Mouse (Mus musculus): Measurements from ENCODE around the gene 9330161L09Rik. TPM values are rescaled to one million over a fixed set of nuclear protein-coding genes. Genes with fewer than 3 reads are reported as not detected.
A peak's percentile ranks its signal among the peaks of the same experiment; 100 is the strongest.

The 9330161L09Rik gene
- total and polyA plus RNA-seq, 3 experiments: 1.8 to 2.1 TPM; not detected in 1

- H3K4me3 ChIP-seq (ENCODE audit: control insufficient read depth in 1 of 2, insufficient read depth in 1 of 2, low read depth in 2 of 2, low read length in 2 of 2): peak overlapping the region in 1 of 2 experiments; percentile 46; a peak in 2 of 4 replicates
- H3K79me2 ChIP-seq (ENCODE audit: control insufficient read depth, insufficient read depth, low read length, poor library complexity): no peaks in the 10 kb centered on the region
- peaks cover 0 to 5% of the 10 kb centered on the region in 2 experiments; a peak in 3 of 4 replicates for H3K36me3 ChIP-seq (ENCODE audit: control insufficient read depth in 1 of 2, insufficient read depth in 2 of 2, low read length in 2 of 2)
- TF ChIP-seq NELFE (IDR thresholded peaks at IDR 0.05; ENCODE audit: low read depth, low read length) (no peak), GATA1 (IDR thresholded peaks at IDR 0.05; ENCODE audit: low read depth, low read length) (no peak), ZMIZ1 (IDR thresholded peaks at IDR 0.05; ENCODE audit: low read depth, low read length) (0 out of 2 replicates have a peak, but pooled peaks have one; percentile 3), UBTF (IDR thresholded peaks at IDR 0.05; ENCODE audit: borderline replicate concordance, insufficient read depth, low read depth, low read length) (no peak), ZKSCAN1 (IDR thresholded peaks at IDR 0.05; ENCODE audit: low read depth, low read length) (no peak)
- H3K27me3 ChIP-seq (ENCODE audit: control insufficient read depth in 1 of 2, insufficient read depth in 2 of 2, low read length in 2 of 2): no peaks in the 10 kb centered on the region
- H3K9me3 ChIP-seq (replicated peaks; ENCODE audit: insufficient read depth, low read length): no peaks in the 10 kb centered on the region
- peak overlapping the region; percentile 54 for H3K9ac ChIP-seq (ENCODE audit: control insufficient read depth, low read depth, low read length, poor library complexity, severe bottlenecking)
- no peak for DNase-seq (ENCODE audit: low read depth, low spot score)
- H3K4me1 ChIP-seq (ENCODE audit: control insufficient read depth in 1 of 2, insufficient read depth in 2 of 2, low read length in 2 of 2): peaks cover 3 to 14% of the 10 kb centered on the region in 2 experiments; a peak in 3 of 4 replicates
- peak overlapping the region; percentile 44 for H3K27ac ChIP-seq (ENCODE audit: control insufficient read depth, low read depth, low read length)
These were observed 25.8 kb upstream of the 9330161L09Rik start for GRCm38 (mm10) chr12:103433430-103433829.

GRCm38 (mm10) chr12:103426710-103427109 is 19.1 kb upstream of the 9330161L09Rik start:
- H3K36me3 ChIP-seq (ENCODE audit: control insufficient read depth in 1 of 2, insufficient read depth in 2 of 2, low read length in 2 of 2): peaks cover 9 to 27% of the 10 kb centered on the region in 2 experiments
- peaks cover 33% of the 10 kb centered on the region for H3K79me2 ChIP-seq (ENCODE audit: control insufficient read depth, insufficient read depth, low read length, poor library complexity)
- TF ChIP-seq TBP (IDR thresholded peaks at IDR 0.05; ENCODE audit: low read depth, low read length) (no peak), CTCF (IDR thresholded peaks at IDR 0.05 in 2 of 3, conservative IDR thresholded peaks at IDR 0.05 in 1 of 3; ENCODE audit: control insufficient read depth in 1 of 3, insufficient read depth in 1 of 3, low read depth in 2 of 3, low read length in 3 of 3, poor library complexity in 1 of 3, severe bottlenecking in 1 of 3) (0 out of 6 replicates have a peak, but pooled peaks of 1 of the 3 experiments have one; percentile 13)
- H3K9ac ChIP-seq (ENCODE audit: control insufficient read depth, low read depth, low read length, poor library complexity, severe bottlenecking): no peak overlapping the region
- no peaks in the 10 kb centered on the region for H3K9me3 ChIP-seq (replicated peaks; ENCODE audit: insufficient read depth, low read length)
- peaks cover 11 to 12% of the 10 kb centered on the region in 2 experiments; a peak in 3 of 4 replicates for H3K4me1 ChIP-seq (ENCODE audit: control insufficient read depth in 1 of 2, insufficient read depth in 2 of 2, low read length in 2 of 2)
- no peak overlapping the region for H3K27ac ChIP-seq (ENCODE audit: control insufficient read depth, low read depth, low read length)
- no peak overlapping the region for H3K4me3 ChIP-seq (ENCODE audit: control insufficient read depth in 1 of 2, insufficient read depth in 1 of 2, low read depth in 2 of 2, low read length in 2 of 2)
- no peak for DNase-seq (ENCODE audit: low read depth, low spot score)
- H3K27me3 ChIP-seq (ENCODE audit: control insufficient read depth in 1 of 2, insufficient read depth in 2 of 2, low read length in 2 of 2): no peaks in the 10 kb centered on the region

- Histone ChIP-seq H3K79me2 (ENCODE audit: control insufficient read depth, insufficient read depth, low read length, poor library complexity) (peaks cover 38% of the 10 kb centered on the region), H3K4me1 (ENCODE audit: control insufficient read depth in 1 of 2, insufficient read depth in 2 of 2, low read length in 2 of 2) (peaks cover 11 to 12% of the 10 kb centered on the region in 2 experiments; a peak in 3 of 4 replicates), H3K36me3 (ENCODE audit: control insufficient read depth in 1 of 2, insufficient read depth in 2 of 2, low read length in 2 of 2) (peaks cover 13 to 35% of the 10 kb centered on the region in 2 experiments), H3K9me3 (replicated peaks; ENCODE audit: insufficient read depth, low read length) (no peaks in the 10 kb centered on the region), H3K27ac (ENCODE audit: control insufficient read depth, low read depth, low read length) (peak within 1 kb of the TSS; percentile 74), H3K9ac (ENCODE audit: control insufficient read depth, low read depth, low read length, poor library complexity, severe bottlenecking) (peak within 1 kb of the TSS; percentile 86), H3K4me3 (ENCODE audit: control insufficient read depth in 1 of 2, insufficient read depth in 1 of 2, low read depth in 2 of 2, low read length in 2 of 2) (peak within 1 kb of the TSS; percentile 87), H3K27me3 (ENCODE audit: control insufficient read depth in 1 of 2, insufficient read depth in 2 of 2, low read length in 2 of 2) (no peaks in the 10 kb centered on the region)
- peak; percentile 99 for DNase-seq (ENCODE audit: low read depth, low spot score)
- TF ChIP-seq SMC3 (IDR thresholded peaks at IDR 0.05; ENCODE audit: low read depth, low read length) (peak; percentile 87), ZKSCAN1 (IDR thresholded peaks at IDR 0.05; ENCODE audit: low read depth, low read length) (no peak), RCOR1 (IDR thresholded peaks at IDR 0.05; ENCODE audit: low read depth, low read length) (0 out of 2 replicates have a peak, but pooled peaks have one; percentile 8), UBTF (IDR thresholded peaks at IDR 0.05; ENCODE audit: borderline replicate concordance, insufficient read depth, low read depth, low read length) (no peak), CHD2 (IDR thresholded peaks at IDR 0.05; ENCODE audit: low read length) (peak; percentile 43; the same call in 1 of the 2 replicates), ELF1 (IDR thresholded peaks at IDR 0.05; ENCODE audit: low read depth, low read length) (peak; percentile 98), JUND (IDR thresholded peaks at IDR 0.05; ENCODE audit: low read depth, low read length) (no peak), ZMIZ1 (IDR thresholded peaks at IDR 0.05; ENCODE audit: low read depth, low read length) (peak; percentile 31; the same call in 1 of the 2 replicates), CTCF (IDR thresholded peaks at IDR 0.05 in 2 of 3, conservative IDR thresholded peaks at IDR 0.05 in 1 of 3; ENCODE audit: control insufficient read depth in 1 of 3, insufficient read depth in 1 of 3, low read depth in 2 of 3, low read length in 3 of 3, poor library complexity in 1 of 3, severe bottlenecking in 1 of 3) (peak; percentile 51 to 94 (median 83)), TBP (IDR thresholded peaks at IDR 0.05; ENCODE audit: low read depth, low read length) (peak; percentile 85), TCF12 (IDR thresholded peaks at IDR 0.05; ENCODE audit: low read depth, low read length) (peak; percentile 75), USF1 (IDR thresholded peaks at IDR 0.05; ENCODE audit: low read depth, low read length) (0 out of 2 replicates have a peak, but pooled peaks have one; percentile 33), E2F4 (IDR thresholded peaks at IDR 0.05; ENCODE audit: borderline replicate concordance, low read depth, low read length) (no peak), NRF1 (IDR thresholded peaks at IDR 0.05; ENCODE audit: insufficient read depth, low read depth, low read length, poor library complexity, severe bottlenecking) (peak; percentile 87), ZC3H11A (IDR thresholded peaks at IDR 0.05; ENCODE audit: low read depth, low read length) (peak; percentile 85), MAX (IDR thresholded peaks at IDR 0.05; ENCODE audit: low read length) (peak; percentile 83), BHLHE40 (IDR thresholded peaks at IDR 0.05; ENCODE audit: borderline replicate concordance, low read depth, low read length) (0 out of 2 replicates have a peak, but pooled peaks have one; percentile 19), GABPA (IDR thresholded peaks at IDR 0.05; ENCODE audit: low read depth, low read length) (no peak), MXI1 (IDR thresholded peaks at IDR 0.05; ENCODE audit: low read depth, low read length) (peak; percentile 96)
These were observed 18.3 kb upstream of the 9330161L09Rik start, which contains the start of gene Ddx24 for GRCm38 (mm10) chr12:103425729-103426470. Gene Ddx24, minus strand, starts transcription at chr12:103425830.
